8 mouse cellular contexts compared by ENCODE assay signal in the genomic region with DNA sequence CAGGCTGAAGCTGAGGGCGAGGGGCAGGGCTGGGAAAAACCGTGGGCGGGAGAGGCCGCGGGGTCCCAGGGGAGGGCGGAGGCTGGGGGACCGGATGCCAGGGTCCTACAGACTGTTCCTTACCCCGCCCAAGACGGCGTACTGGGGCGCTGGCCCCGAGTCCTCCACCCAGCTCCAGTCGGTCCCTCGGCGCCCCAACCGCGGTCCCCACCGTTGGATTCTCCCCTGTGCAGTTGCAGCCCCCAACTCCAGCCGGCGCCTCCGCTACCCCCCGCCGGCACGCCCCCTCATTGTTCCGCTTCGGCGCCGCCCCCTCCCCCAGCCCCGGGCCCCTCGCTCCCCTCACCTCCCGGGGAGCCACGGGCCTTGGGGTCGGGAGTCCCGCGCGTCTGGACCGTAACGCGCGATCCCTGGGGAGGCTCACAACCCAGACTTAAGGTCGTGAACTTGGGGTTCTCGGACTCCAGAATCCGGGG. TPM values are rescaled to one million over a fixed set of nuclear protein-coding genes. Genes with fewer than 3 reads are reported as not detected.
DNase-seq lines count a peak whose midpoint lies in the region; ATAC-seq and TF ChIP-seq lines count a peak whose summit lies in the region.

No protein-coding gene starts in this region.

- WGBS in embryonic facial prominence, embryonic 10.5 days, result under 1% methylated on average over 43 of the region's 43 CpGs
- WGBS in heart, embryonic 13.5 days, result under 1% methylated on average over 30 of the region's 43 CpGs
- WGBS in kidney, postnatal 0 days, result under 1% methylated on average over 41 of the region's 43 CpGs

- peak overlapping the region; percentile 97 for H3K9ac ChIP-seq in heart, embryonic 13.5 days
- peak overlapping the region; percentile 91 for H3K9ac ChIP-seq in kidney, postnatal 0 days (ENCODE audit: low read depth, low read length)

- peaks cover 60% of the 10 kb centered on the region for H3K4me1 ChIP-seq in embryonic facial prominence, embryonic 10.5 days
- H3K4me1 ChIP-seq in heart, embryonic 13.5 days, result peaks cover 51% of the 10 kb centered on the region
- H3K4me1 ChIP-seq in kidney, postnatal 0 days (replicated peaks; ENCODE audit: insufficient read depth, low read length), result peaks cover 13% of the 10 kb centered on the region; the same call in 1 of the 2 replicates

- peak; percentile 58 for DNase-seq in MN1 (ENCODE audit: low spot score)
- peak; percentile 80 for DNase-seq in embryonic facial prominence, embryonic 10.5 days (ENCODE audit: low spot score)
- peak; percentile 83 for DNase-seq in kidney, postnatal 0 days (ENCODE audit: low spot score)
- peak; percentile 70 for DNase-seq in lung, postnatal 36 days
- DNase-seq in spleen, postnatal 14 days (ENCODE audit: low spot score in 2 of 2), result peak; percentile 39 to 40
- no peak for DNase-seq in left cerebral cortex, postnatal 14 days (ENCODE audit: low spot score in 2 of 2)

- H3K27me3 ChIP-seq in embryonic facial prominence, embryonic 10.5 days (replicated peaks; ENCODE audit: low read depth, poor library complexity, severe bottlenecking), result no peaks in the 10 kb centered on the region
- no peaks in the 10 kb centered on the region for H3K27me3 ChIP-seq in heart, embryonic 13.5 days (replicated peaks)
- no peaks in the 10 kb centered on the region for H3K27me3 ChIP-seq in kidney, postnatal 0 days (ENCODE audit: insufficient read depth, low read length)

- H3K36me3 ChIP-seq in embryonic facial prominence, embryonic 10.5 days (replicated peaks), result peaks cover 42% of the 10 kb centered on the region
- peaks cover 40% of the 10 kb centered on the region for H3K36me3 ChIP-seq in heart, embryonic 13.5 days
- peaks cover 17% of the 10 kb centered on the region; the same call in 1 of the 2 replicates for H3K36me3 ChIP-seq in kidney, postnatal 0 days (ENCODE audit: insufficient read depth, low read length)

- no peak for TF ChIP-seq CTCF in kidney, postnatal 0 days (IDR thresholded peaks at IDR 0.05; ENCODE audit: low read depth)

- peak overlapping the region; percentile 91 for H3K4me3 ChIP-seq in embryonic facial prominence, embryonic 10.5 days
- H3K4me3 ChIP-seq in heart, embryonic 13.5 days, result peak overlapping the region; percentile 88
- H3K4me3 ChIP-seq in kidney, postnatal 0 days (replicated peaks; ENCODE audit: low read depth, low read length), result peak overlapping the region; percentile 83

- peak overlapping the region; percentile 97 for H3K27ac ChIP-seq in embryonic facial prominence, embryonic 10.5 days (replicated peaks)
- H3K27ac ChIP-seq in heart, embryonic 13.5 days (replicated peaks), result peak overlapping the region; percentile 96
- peak overlapping the region; percentile 95 for H3K27ac ChIP-seq in kidney, postnatal 0 days

- intact Hi-C loops in left cerebral cortex, postnatal 14 days (cut with DNase I), result no loop called here

- no peaks in the 10 kb centered on the region for H3K9me3 ChIP-seq in embryonic facial prominence, embryonic 10.5 days
- H3K9me3 ChIP-seq in heart, embryonic 13.5 days, result no peaks in the 10 kb centered on the region
- no peaks in the 10 kb centered on the region for H3K9me3 ChIP-seq in kidney, postnatal 0 days (replicated peaks; ENCODE audit: low read length)

- peak overlapping the region; percentile 87 for H3K4me2 ChIP-seq in heart, embryonic 13.5 days
- peak overlapping the region; percentile 74 for H3K4me2 ChIP-seq in kidney, postnatal 0 days (ENCODE audit: low read length)

- no peak for ATAC-seq in heart, embryonic 13.5 days (ENCODE audit: extremely low read depth, insufficient number of reproducible peaks, low FRiP score, low TSS enrichment)
- no peak for ATAC-seq in kidney, postnatal 0 days (replicated peaks; ENCODE audit: low FRiP score, low read depth)
- no peak for ATAC-seq in megakaryocyte progenitor cell, adult 5-6 weeks (replicated peaks; ENCODE audit: poor library complexity)

RNA-seq across cellular contexts. Expression of a gene that starts 0.8 kb away (rescaled TPM):
- 93.4 and 101 TPM in 2 replicates for polyA plus RNA-seq in embryonic facial prominence, embryonic 10.5 days (2016; fragmentation: Nextera tagmentation; extraction: Ambion mirVana)
- polyA plus RNA-seq in heart, embryonic 13.5 days (2015; fragmentation: Nextera tagmentation; extraction: Ambion mirVana), result 43.5 and 49.3 TPM in 2 replicates
- 29.9 and 33.3 TPM in 2 replicates for polyA plus RNA-seq in kidney, postnatal 0 days (2015; fragmentation: Nextera tagmentation; extraction: Ambion mirVana)
- total RNA-seq in megakaryocyte progenitor cell, adult 5-6 weeks (2015), result 2.9 and 4.3 TPM in 2 replicates
- total RNA-seq in megakaryocyte progenitor cell, adult 5-6 weeks (2017), result 2.0 and 2.1 TPM in 2 replicates
- total RNA-seq in left cerebral cortex, postnatal 14 days (2021), result 10 to 100 TPM; 10.1 to 10.3 TPM

RNA-seq across cellular contexts. Expression of a gene that starts 8.5 kb away (rescaled TPM):
- polyA plus RNA-seq in embryonic facial prominence, embryonic 10.5 days (2016; fragmentation: Nextera tagmentation; extraction: Ambion mirVana), result 5.6 and 5.7 TPM in 2 replicates
- 11.9 and 13.6 TPM in 2 replicates for polyA plus RNA-seq in heart, embryonic 13.5 days (2015; fragmentation: Nextera tagmentation; extraction: Ambion mirVana)
- polyA plus RNA-seq in kidney, postnatal 0 days (2015; fragmentation: Nextera tagmentation; extraction: Ambion mirVana), result 18.6 and 19.6 TPM in 2 replicates
- total RNA-seq in megakaryocyte progenitor cell, adult 5-6 weeks (2015), result 87.3 and 149 TPM in 2 replicates
- total RNA-seq in megakaryocyte progenitor cell, adult 5-6 weeks (2017), result 26.0 and 46.4 TPM in 2 replicates
- 1 to 10 TPM; 1.5 to 3.3 TPM for total RNA-seq in left cerebral cortex, postnatal 14 days (2021)

RNA-seq across cellular contexts. Expression of a gene that starts 21.0 kb away (rescaled TPM):
- 61.9 and 62.6 TPM in 2 replicates for polyA plus RNA-seq in embryonic facial prominence, embryonic 10.5 days (2016; fragmentation: Nextera tagmentation; extraction: Ambion mirVana)
- polyA plus RNA-seq in heart, embryonic 13.5 days (2015; fragmentation: Nextera tagmentation; extraction: Ambion mirVana), result 49.9 and 54.2 TPM in 2 replicates
- polyA plus RNA-seq in kidney, postnatal 0 days (2015; fragmentation: Nextera tagmentation; extraction: Ambion mirVana), result 44.6 and 47.8 TPM in 2 replicates
- 30.6 and 36.8 TPM in 2 replicates for total RNA-seq in megakaryocyte progenitor cell, adult 5-6 weeks (2015)
- total RNA-seq in megakaryocyte progenitor cell, adult 5-6 weeks (2017), result 18.0 and 21.1 TPM in 2 replicates
- 10 to 100 TPM; 18.0 to 19.8 TPM for total RNA-seq in left cerebral cortex, postnatal 14 days (2021)

RNA-seq across cellular contexts. Expression of a gene that starts 21.1 kb away (rescaled TPM):
- polyA plus RNA-seq in embryonic facial prominence, embryonic 10.5 days (2016; fragmentation: Nextera tagmentation; extraction: Ambion mirVana), result 1,023 and 1,043 TPM in 2 replicates
- 599 and 651 TPM in 2 replicates for polyA plus RNA-seq in heart, embryonic 13.5 days (2015; fragmentation: Nextera tagmentation; extraction: Ambion mirVana)
- 1,088 and 1,198 TPM in 2 replicates for polyA plus RNA-seq in kidney, postnatal 0 days (2015; fragmentation: Nextera tagmentation; extraction: Ambion mirVana)
- total RNA-seq in megakaryocyte progenitor cell, adult 5-6 weeks (2015), result 3,279 and 3,562 TPM in 2 replicates
- total RNA-seq in megakaryocyte progenitor cell, adult 5-6 weeks (2017), result 756 and 903 TPM in 2 replicates
- 100 to 1,000 TPM; 481 to 507 TPM for total RNA-seq in left cerebral cortex, postnatal 14 days (2021)

RNA-seq across cellular contexts. Expression of a gene that starts 21.2 kb away (rescaled TPM):
- polyA plus RNA-seq in embryonic facial prominence, embryonic 10.5 days (2016; fragmentation: Nextera tagmentation; extraction: Ambion mirVana), result 88.3 and 89.0 TPM in 2 replicates
- polyA plus RNA-seq in heart, embryonic 13.5 days (2015; fragmentation: Nextera tagmentation; extraction: Ambion mirVana), result 73.4 and 75.1 TPM in 2 replicates
- polyA plus RNA-seq in kidney, postnatal 0 days (2015; fragmentation: Nextera tagmentation; extraction: Ambion mirVana), result 60.2 and 70.3 TPM in 2 replicates
- total RNA-seq in megakaryocyte progenitor cell, adult 5-6 weeks (2015), result 63.9 and 89.2 TPM in 2 replicates
- 146 and 184 TPM in 2 replicates for total RNA-seq in megakaryocyte progenitor cell, adult 5-6 weeks (2017)
- total RNA-seq in left cerebral cortex, postnatal 14 days (2021), result 10 to 100 TPM; 59.9 to 60.0 TPM

Comparison
In these comparisons a context has a peak if more than half of its experiments do, and no peak if none do; other contexts are left out.
1. DNase-seq: peak in MN1 (single experiment), embryonic facial prominence, embryonic 10.5 days (single experiment), kidney, postnatal 0 days (single experiment), lung, postnatal 36 days (single experiment) and spleen, postnatal 14 days (2 of 2); none in left cerebral cortex, postnatal 14 days (0 of 2).
2. Peak in every context shown above with its lines, with median percentiles within 50 percentile points of each other: H3K27ac ChIP-seq and H3K4me3 ChIP-seq.